Mouse (Mus musculus): ENCODE measurements around the gene Slc12a3.

Gene Slc12a3

DNA sequence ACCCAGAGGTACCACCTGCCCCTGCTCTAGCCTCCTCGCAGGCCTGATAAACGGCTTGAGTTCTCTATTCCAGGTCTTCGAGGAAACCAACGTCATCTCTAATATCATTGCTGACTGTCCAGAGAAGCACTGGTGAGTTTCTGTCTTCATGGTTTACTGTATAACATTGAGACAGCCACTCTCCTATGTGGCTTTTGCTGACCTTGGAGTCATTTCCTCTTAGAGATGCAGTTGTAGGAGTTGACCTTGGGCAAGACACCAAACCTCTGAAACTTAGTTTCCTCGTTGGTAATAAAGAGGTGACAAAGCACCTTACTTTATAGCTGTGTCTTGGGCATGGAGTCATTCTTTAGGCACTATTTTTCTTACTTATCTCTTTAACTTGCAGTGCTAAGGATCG, 83.5 kb downstream of the Slc12a3 start:
- DNase-seq, result no peak

DNA sequence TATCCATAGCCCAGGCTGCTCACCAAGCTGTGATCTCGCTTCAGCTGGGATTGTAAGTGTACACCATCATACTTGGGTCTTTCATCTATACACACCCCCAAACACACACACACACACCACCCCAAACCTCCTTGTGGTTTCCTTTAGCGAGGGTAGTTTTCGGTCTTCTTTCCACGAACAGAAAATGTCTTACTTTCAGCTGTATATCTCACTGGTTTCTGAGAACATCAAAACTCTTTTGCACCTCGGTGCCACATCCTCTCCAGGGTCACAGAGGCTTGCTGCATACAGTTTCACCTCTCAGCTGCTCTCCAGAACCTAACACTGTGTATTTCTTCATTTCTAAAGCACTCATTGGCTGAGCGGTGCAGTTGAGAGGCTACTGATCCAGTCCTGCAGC, 84.5 kb downstream of the Slc12a3 start:
- DNase-seq, result no peak

DNA sequence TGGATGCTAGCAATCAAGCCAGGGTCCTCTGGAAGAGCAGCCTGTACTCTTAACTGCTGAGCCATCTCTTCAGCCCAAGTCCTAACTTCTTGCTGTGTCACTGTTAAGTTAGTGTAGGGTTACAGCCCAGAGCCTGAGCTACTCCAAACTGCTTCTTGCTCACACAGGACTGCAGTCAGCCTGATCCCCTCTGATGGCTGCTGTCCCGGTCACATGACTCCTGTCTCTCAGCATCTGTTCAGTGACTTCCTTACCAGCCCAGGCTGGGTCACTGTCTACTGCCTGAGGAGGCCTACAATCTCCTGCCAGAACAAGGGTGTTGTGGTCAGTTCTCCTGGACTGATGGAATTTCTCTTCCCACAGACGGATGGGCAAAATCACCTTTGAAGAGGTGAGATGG, 86.2 kb downstream of the Slc12a3 start:
- no peak for DNase-seq

Measured in layer of hippocampus, adult 9-11 months (tissue).